In the genomic region with DNA sequence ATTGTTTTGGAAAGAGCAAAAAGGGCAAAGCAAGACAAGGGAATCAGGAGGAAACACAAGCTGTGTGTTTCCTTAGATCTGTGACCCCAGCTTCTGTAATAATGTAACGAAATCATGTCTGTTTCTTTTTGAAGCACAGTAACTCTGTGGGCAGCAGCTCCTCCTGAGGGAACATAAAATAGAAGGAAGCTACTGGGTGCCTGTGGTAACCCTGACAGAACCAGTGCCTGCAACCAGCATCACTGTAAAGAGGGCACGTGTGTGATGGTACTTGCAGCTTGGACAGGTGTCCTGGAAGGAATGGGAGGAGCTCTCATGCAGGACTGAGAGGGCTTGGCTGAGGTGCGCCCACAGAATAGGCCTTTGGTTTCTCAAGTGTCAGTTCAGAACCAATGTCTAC, we compare ENCODE assay signal across 13 mouse cellular contexts.
"Had no signal": no experiment of that assay in that cellular context is flagged by ENCODE, and none has a peak within 500 bp of the region (broad histone marks: within the 10 kb centered on the region; RNA-seq: fewer than 3 reads in every experiment).

No protein-coding gene starts in this region.

- ATAC-seq: midbrain, embryonic 13.5 days; midbrain, embryonic 15.5 days had no signal

- H3K9me3 ChIP-seq: midbrain, embryonic 13.5 days; midbrain, embryonic 15.5 days; neural tube, embryonic 12.5 days; stomach, embryonic 15.5 days had no signal

- H3K4me3 ChIP-seq: midbrain, embryonic 13.5 days; midbrain, embryonic 15.5 days; neural tube, embryonic 12.5 days; stomach, embryonic 15.5 days had no signal

- H3K27me3 ChIP-seq: midbrain, embryonic 13.5 days; midbrain, embryonic 15.5 days; neural tube, embryonic 12.5 days; stomach, embryonic 15.5 days had no signal

- H3K36me3 ChIP-seq: midbrain, embryonic 13.5 days; midbrain, embryonic 15.5 days; neural tube, embryonic 12.5 days; stomach, embryonic 15.5 days had no signal

- H3K4me1 ChIP-seq: midbrain, embryonic 13.5 days; midbrain, embryonic 15.5 days; neural tube, embryonic 12.5 days; stomach, embryonic 15.5 days had no signal

- DNase-seq: lung, adult 18-20 months; lung, embryonic 14.5 days; lung, postnatal 10 days; lung, postnatal 4 days; right cerebral cortex, postnatal 14 days; thymus, adult 2 months; thymus, postnatal 25 days; thymus, postnatal 4 days had no signal

- H3K27ac ChIP-seq: midbrain, embryonic 13.5 days; midbrain, embryonic 15.5 days; neural tube, embryonic 12.5 days; stomach, embryonic 15.5 days; stomach, postnatal 0 days had no signal
